Mouse (Mus musculus) mature B cell (primary cell): ENCODE results near the gene Gk5.

Experiments used
- in situ Hi-C: fragments of 300-500 bp; cut with MboI; formaldehyde crosslinking; loops from 2 replicates; pipeline ENCODE4 v1.14.3; 2019

The Gk5 gene

GRCm38 (mm10) chr9:96223302-96223701 lies 104.1 kb downstream of the Gk5 start:
- in situ Hi-C loops, result no loop called here

GRCm38 (mm10) chr9:96228285-96228684 lies 109.1 kb downstream of the Gk5 start:
- in situ Hi-C loops, result no loop called here

GRCm38 (mm10) chr9:96230271-96230670 lies 111.1 kb downstream of the Gk5 start:
- in situ Hi-C loops, result no loop called here
